Mouse (Mus musculus) embryonic facial prominence, embryonic 10.5 days (tissue): ENCODE results near the gene Prickle4. TPM values are rescaled to one million over a fixed set of nuclear protein-coding genes. Genes with fewer than 3 reads are reported as not detected.

Source experiments
- DNase-seq: peaks from one replicate; pipeline ENCODE4 v3.0.0-alpha.2; 2017; ENCODE audit warnings: low spot score
- H3K27ac ChIP-seq: fragments of 300-500 bp; sonication (generic); replicated peaks from 2 replicates; pipeline ENCODE4 v1.5.1; 2016; ENCODE audit warnings: mild to moderate bottlenecking
- H3K27me3 ChIP-seq: fragments of 300-500 bp; sonication (generic); replicated peaks from 2 replicates; pipeline ENCODE4 v1.6.1; 2016; ENCODE audit warnings: low read depth, mild to moderate bottlenecking; ENCODE audit not compliant: poor library complexity, severe bottlenecking
- H3K36me3 ChIP-seq: fragments of 300-500 bp; sonication (generic); replicated peaks from 2 replicates; pipeline ENCODE4 v1.6.1; 2016; ENCODE audit warnings: mild to moderate bottlenecking, moderate library complexity
- H3K4me1 ChIP-seq: fragments of 300-500 bp; sonication (generic); 2 replicates; pipeline ENCODE4 v1.6.1; 2016
- H3K4me3 ChIP-seq: fragments of 300-500 bp; sonication (generic); 2 replicates; pipeline ENCODE4 v1.5.1; 2016; ENCODE audit warnings: mild to moderate bottlenecking, moderate library complexity
- H3K9me3 ChIP-seq: fragments of 300-500 bp; sonication (generic); 2 replicates; pipeline ENCODE4 v1.6.1; 2016; ENCODE audit warnings: mild to moderate bottlenecking
- WGBS: fragments of 180-500 bp; shearing (Covaris S2); methylation state at CpG from one replicate; pipeline ENCODE4 v1.1.7; 2016; 5-methylcytosine and 5-hydroxymethylcytosine counted together
- polyA plus RNA-seq: library from polyadenylated mRNA; unstranded; fragments of >200 nt; fragmentation: Nextera tagmentation; extraction: Ambion mirVana; gene quantifications from 2 replicates; pipeline ENCODE4 v1.2.1, GENCODE M21; 2016

The Prickle4 gene
- 0.35 TPM in 1 of 2 replicates, not detected in the other for polyA plus RNA-seq

DNA sequence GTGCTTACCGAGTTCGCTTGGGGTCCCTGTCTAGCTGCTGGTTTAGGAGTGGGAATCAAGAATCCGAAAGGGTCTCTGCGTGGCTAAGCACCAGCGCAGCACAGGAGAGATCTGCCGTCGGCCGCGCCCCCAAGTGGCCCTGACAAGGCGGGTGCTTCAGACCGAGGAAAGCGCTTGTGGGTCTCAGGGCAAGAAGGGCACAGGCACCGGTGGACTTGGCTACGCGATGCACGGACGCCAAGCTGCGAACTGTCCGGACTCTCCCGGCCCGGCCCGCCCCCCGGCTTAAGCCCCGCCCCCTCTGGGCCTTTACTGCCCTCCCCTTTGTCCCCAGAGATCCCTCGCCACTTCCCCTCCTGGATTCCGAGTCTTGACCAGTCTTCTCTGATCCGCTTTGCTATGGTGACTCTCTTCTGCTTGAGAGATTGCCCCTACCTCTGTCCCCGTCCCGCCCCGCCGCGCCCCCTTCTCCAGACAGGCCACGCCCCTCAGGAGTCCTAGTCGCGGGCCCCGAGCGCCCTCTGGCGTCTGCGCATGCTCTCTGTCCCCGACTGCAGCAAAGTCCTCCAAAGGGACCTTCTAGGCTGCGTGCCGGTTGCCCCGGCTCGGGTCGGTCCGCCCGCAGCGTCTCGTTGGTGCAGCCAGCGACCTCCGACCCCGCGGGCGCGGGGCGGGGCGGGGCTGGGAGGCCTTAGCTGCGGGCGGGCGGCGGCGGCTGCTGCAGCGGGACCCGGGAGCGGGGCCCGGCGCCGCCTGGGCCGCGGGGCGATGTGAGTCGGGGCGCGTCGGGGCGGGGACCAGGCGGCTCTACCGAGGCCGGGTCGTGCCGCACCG lies at the start of gene Prickle4:
TSS of gene Prickle4 (minus strand) at position 234 of the 834 bp plus-strand sequence.
- peak within 1 kb of the TSS; percentile 90 for H3K27ac ChIP-seq
- peaks cover 14% of the 10 kb centered on the region for H3K36me3 ChIP-seq
- H3K4me3 ChIP-seq: peak within 1 kb of the TSS; percentile 85
- peak; percentile 99 for DNase-seq
- H3K9me3 ChIP-seq: no peaks in the 10 kb centered on the region
- H3K27me3 ChIP-seq: peaks cover 59% of the 10 kb centered on the region
- peaks cover 28% of the 10 kb centered on the region for H3K4me1 ChIP-seq
- whole genome bisulfite sequencing: under 1% methylated on average over 80 of the region's 82 CpGs

GRCm38 (mm10) chr17:47744086-47744485 lies 49.5 kb upstream of the Prickle4 start:
- Histone ChIP-seq H3K36me3 (no peaks in the 10 kb centered on the region), H3K4me3 (no peak overlapping the region), H3K27me3 (peaks cover 28% of the 10 kb centered on the region), H3K9me3 (peaks cover 4% of the 10 kb centered on the region), H3K27ac (no peak overlapping the region), H3K4me1 (peaks cover 18% of the 10 kb centered on the region)
- 90% methylated on average over 14 of the region's 14 CpGs for WGBS
- DNase-seq: no peak

GRCm38 (mm10) chr17:47742991-47743734 lies 48.6 kb upstream of the Prickle4 start:
- DNase-seq: no peak
- H3K4me1 ChIP-seq: peaks cover 18% of the 10 kb centered on the region
- H3K27ac ChIP-seq: no peak overlapping the region
- H3K27me3 ChIP-seq: peaks cover 38% of the 10 kb centered on the region
- WGBS: 40% methylated on average over 16 of the region's 16 CpGs
- peaks cover 4% of the 10 kb centered on the region for H3K9me3 ChIP-seq
- no peaks in the 10 kb centered on the region for H3K36me3 ChIP-seq
- no peak overlapping the region for H3K4me3 ChIP-seq

- no peak for DNase-seq
- Histone ChIP-seq H3K4me3 (no peak overlapping the region), H3K27ac (no peak overlapping the region), H3K36me3 (no peaks in the 10 kb centered on the region), H3K4me1 (peaks cover 35% of the 10 kb centered on the region), H3K9me3 (peaks cover 4% of the 10 kb centered on the region), H3K27me3 (peaks cover 51% of the 10 kb centered on the region)
- WGBS: 65% methylated on average over 2 of the region's 2 CpGs
Observed at GRCm38 (mm10) chr17:47740186-47740585, 45.6 kb upstream of the Prickle4 start.

- Histone ChIP-seq H3K9me3 (no peaks in the 10 kb centered on the region), H3K27me3 (peaks cover 53% of the 10 kb centered on the region), H3K4me3 (peak overlapping the region; percentile 77), H3K4me1 (peaks cover 35% of the 10 kb centered on the region), H3K36me3 (no peaks in the 10 kb centered on the region), H3K27ac (peak overlapping the region; percentile 76; the same call in 1 of the 2 replicates)
- WGBS: 4% methylated on average over 20 of the region's 20 CpGs
- DNase-seq: no peak
Observed at GRCm38 (mm10) chr17:47738879-47739798, 44.6 kb upstream of the Prickle4 start.

GRCm38 (mm10) chr17:47738066-47738878 lies 43.7 kb upstream of the Prickle4 start:
- Histone ChIP-seq H3K27ac (peak overlapping the region; percentile 76), H3K36me3 (no peaks in the 10 kb centered on the region), H3K4me3 (peak overlapping the region; percentile 77), H3K9me3 (no peaks in the 10 kb centered on the region), H3K27me3 (peaks cover 53% of the 10 kb centered on the region), H3K4me1 (peaks cover 39% of the 10 kb centered on the region)
- peak; percentile 57 for DNase-seq
- under 1% methylated on average over 61 of the region's 61 CpGs for WGBS

- under 1% methylated on average over 59 of the region's 60 CpGs for WGBS
- Histone ChIP-seq H3K36me3 (no peaks in the 10 kb centered on the region), H3K27me3 (peaks cover 53% of the 10 kb centered on the region), H3K4me3 (peak overlapping the region; percentile 77), H3K4me1 (peaks cover 39% of the 10 kb centered on the region), H3K9me3 (no peaks in the 10 kb centered on the region), H3K27ac (peak overlapping the region; percentile 76)
- peak; percentile 78 for DNase-seq
Observed at GRCm38 (mm10) chr17:47737271-47738065, 42.9 kb upstream of the Prickle4 start.

DNA sequence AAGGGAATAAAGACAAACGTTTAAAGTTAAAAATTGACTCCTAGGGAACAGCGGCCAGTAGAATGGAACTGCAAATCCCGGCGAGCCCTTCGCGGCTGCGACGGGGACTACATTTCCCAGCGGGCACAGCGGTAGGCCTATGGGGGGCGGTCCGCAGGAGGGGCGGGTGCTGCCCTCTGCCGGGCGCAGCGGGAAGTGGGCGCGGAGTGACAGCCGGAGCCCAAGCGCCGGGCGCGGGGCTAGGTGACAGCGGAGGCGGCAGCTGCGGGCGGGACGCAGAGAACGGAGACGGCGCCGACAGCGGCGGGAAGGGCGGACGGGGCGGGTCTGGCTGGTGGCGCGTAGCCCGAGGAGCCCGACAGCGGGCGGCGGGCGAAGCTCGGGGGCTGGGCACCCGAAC lies 42.3 kb upstream of the Prickle4 start, which contains the start of gene Tfeb:
TSS of gene Tfeb (plus strand) at position 175 of the 400 bp plus-strand sequence.
- no peaks in the 10 kb centered on the region for H3K36me3 ChIP-seq
- under 1% methylated on average over 47 of the region's 47 CpGs for WGBS
- DNase-seq: peak; percentile 96
- H3K27ac ChIP-seq: peak within 1 kb of the TSS; percentile 76
- H3K4me3 ChIP-seq: peak within 1 kb of the TSS; percentile 77
- H3K4me1 ChIP-seq: peaks cover 39% of the 10 kb centered on the region
- H3K27me3 ChIP-seq: peaks cover 53% of the 10 kb centered on the region
- no peaks in the 10 kb centered on the region for H3K9me3 ChIP-seq

DNA sequence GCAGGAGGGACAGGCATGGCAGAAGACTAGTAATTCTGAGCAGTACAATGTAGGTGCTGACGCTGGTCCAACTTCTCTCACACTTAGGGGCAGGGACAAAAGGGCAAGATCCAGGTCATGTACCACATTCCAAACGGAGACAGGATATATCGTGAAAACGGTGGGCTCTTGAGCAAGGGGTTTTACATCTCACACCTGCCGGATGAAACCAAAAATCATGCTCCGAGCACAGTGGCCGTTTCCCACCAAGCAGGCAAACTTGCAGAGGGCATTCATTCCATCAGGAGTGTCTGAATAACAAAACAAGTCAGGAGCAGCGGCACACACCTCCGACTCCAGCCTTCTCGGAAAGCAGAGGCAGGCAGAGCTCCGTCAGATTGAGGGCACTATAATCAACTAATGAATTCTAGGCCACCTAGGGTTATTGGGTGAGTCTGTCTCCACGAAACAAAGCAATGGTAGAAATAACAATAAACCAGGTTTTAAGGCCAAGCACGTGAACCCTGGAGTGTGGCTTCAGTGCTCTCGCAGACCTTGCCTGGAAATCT lies 41.1 kb upstream of the Prickle4 start:
- Histone ChIP-seq H3K36me3 (no peaks in the 10 kb centered on the region), H3K27me3 (peaks cover 40% of the 10 kb centered on the region), H3K9me3 (no peaks in the 10 kb centered on the region), H3K4me3 (no peak overlapping the region), H3K27ac (no peak overlapping the region), H3K4me1 (peaks cover 44% of the 10 kb centered on the region)
- DNase-seq: no peak
- WGBS: 72% methylated on average over 14 of the region's 14 CpGs

GRCm38 (mm10) chr17:47730633-47731575 lies 36.4 kb upstream of the Prickle4 start:
- Histone ChIP-seq H3K27ac (no peak overlapping the region; the same call in 1 of the 2 replicates), H3K4me1 (peaks cover 16% of the 10 kb centered on the region; the same call in 1 of the 2 replicates), H3K36me3 (no peaks in the 10 kb centered on the region), H3K9me3 (no peaks in the 10 kb centered on the region), H3K4me3 (no peak overlapping the region), H3K27me3 (peaks cover 2% of the 10 kb centered on the region; the same call in 1 of the 2 replicates)
- DNase-seq: no peak
- WGBS: 53% methylated on average over 24 of the region's 24 CpGs
